Comparison of ENCODE assay signal across 8 mouse cellular contexts in the genomic region with DNA sequence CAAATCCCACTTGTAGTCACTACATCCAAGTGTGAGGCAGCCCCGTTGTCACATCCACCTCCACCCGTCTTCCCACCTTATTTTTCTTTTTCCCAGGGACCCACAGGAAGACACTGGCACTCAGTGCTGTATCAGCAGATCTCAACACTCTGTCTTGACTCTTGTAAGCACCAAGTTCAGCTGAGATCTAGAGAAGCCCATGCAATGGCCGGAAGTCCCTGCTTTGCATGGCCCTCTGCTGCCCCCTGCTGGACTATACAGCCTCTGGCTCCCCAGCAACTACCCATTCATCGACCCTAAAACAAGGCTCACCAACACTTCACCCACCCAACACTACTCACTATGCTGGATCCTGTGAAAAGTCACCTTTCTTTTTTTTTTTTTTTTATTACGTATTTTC. TPM values are rescaled to one million over a fixed set of nuclear protein-coding genes. Genes with fewer than 3 reads are reported as not detected.
A peak's percentile ranks its signal among the peaks of the same experiment; 100 is the strongest.
DNase-seq lines count a peak whose midpoint lies in the region; ATAC-seq and TF ChIP-seq lines count a peak whose summit lies in the region.

No protein-coding gene starts in this region.

- peaks cover 5% of the 10 kb centered on the region for H3K4me1 ChIP-seq in bone marrow, adult 2 months (ENCODE audit: control insufficient read depth, insufficient read depth, low read length)
- H3K4me1 ChIP-seq in heart, embryonic 12.5 days (replicated peaks): 0 out of 2 replicates have a peak, but pooled peaks cover 4% of the 10 kb centered on the region
- H3K4me1 ChIP-seq in kidney, postnatal 0 days (replicated peaks; ENCODE audit: insufficient read depth, low read length): no peaks in the 10 kb centered on the region
- H3K4me1 ChIP-seq in liver, embryonic 11.5 days (replicated peaks; ENCODE audit: control insufficient read depth, insufficient read depth, low read length): 0 out of 2 replicates have a peak, but pooled peaks cover 4% of the 10 kb centered on the region
- H3K4me1 ChIP-seq in stomach, embryonic 14.5 days (ENCODE audit: control insufficient read depth, insufficient read depth, low read length): no peaks in the 10 kb centered on the region

- no peak overlapping the region for H3K4me3 ChIP-seq in bone marrow, adult 2 months (replicated peaks; ENCODE audit: control insufficient read depth, low read depth, low read length)
- H3K4me3 ChIP-seq in heart, embryonic 12.5 days: no peak overlapping the region
- H3K4me3 ChIP-seq in kidney, postnatal 0 days (replicated peaks; ENCODE audit: low read depth, low read length): no peak overlapping the region
- H3K4me3 ChIP-seq in liver, embryonic 11.5 days (ENCODE audit: low read depth, low read length): no peak overlapping the region
- H3K4me3 ChIP-seq in stomach, embryonic 14.5 days (ENCODE audit: low read depth, low read length): no peak overlapping the region

- H3K9me3 ChIP-seq in heart, embryonic 12.5 days (replicated peaks): no peaks in the 10 kb centered on the region
- no peaks in the 10 kb centered on the region for H3K9me3 ChIP-seq in kidney, postnatal 0 days (replicated peaks; ENCODE audit: low read length)
- no peaks in the 10 kb centered on the region for H3K9me3 ChIP-seq in liver, embryonic 11.5 days (ENCODE audit: control insufficient read depth, low read length)
- H3K9me3 ChIP-seq in stomach, embryonic 14.5 days (ENCODE audit: control insufficient read depth, low read depth, low read length): no peaks in the 10 kb centered on the region

- H3K36me3 ChIP-seq in heart, embryonic 12.5 days: no peaks in the 10 kb centered on the region
- H3K36me3 ChIP-seq in kidney, postnatal 0 days (ENCODE audit: insufficient read depth, low read length): no peaks in the 10 kb centered on the region
- no peaks in the 10 kb centered on the region for H3K36me3 ChIP-seq in liver, embryonic 11.5 days (ENCODE audit: control insufficient read depth, insufficient read depth, low read length)
- H3K36me3 ChIP-seq in stomach, embryonic 14.5 days (ENCODE audit: control insufficient read depth, insufficient read depth, low read length): no peaks in the 10 kb centered on the region

- DNase-seq in A20 (ENCODE audit: low read depth, low spot score): peak; percentile 88
- DNase-seq in kidney, postnatal 0 days (ENCODE audit: low spot score): peak; percentile 96
- peak; percentile 85 for DNase-seq in liver, embryonic 11.5 days (ENCODE audit: low spot score)
- DNase-seq in natural killer cell, adult 2 months (ENCODE audit: low spot score in 2 of 2): peak; percentile 83 to 89

- ATAC-seq in erythroblast, adult 5-6 weeks (replicated peaks; ENCODE audit: low FRiP score, poor library complexity, severe bottlenecking): peak; percentile 90
- peak; percentile 74; the same call in 1 of the 2 replicates for ATAC-seq in heart, embryonic 12.5 days (ENCODE audit: insufficient number of reproducible peaks, low FRiP score)
- ATAC-seq in kidney, postnatal 0 days (replicated peaks; ENCODE audit: low FRiP score, low read depth): peak; percentile 79
- ATAC-seq in liver, embryonic 11.5 days (replicated peaks; ENCODE audit: low FRiP score): peak; percentile 78
- peak; percentile 81 for ATAC-seq in stomach, embryonic 14.5 days (ENCODE audit: insufficient number of reproducible peaks, insufficient read depth, low FRiP score, low read depth)

- no peak for TF ChIP-seq POLR2A in bone marrow, adult 2 months (IDR thresholded peaks at IDR 0.05; ENCODE audit: borderline replicate concordance, control insufficient read depth, low read depth, low read length)

- H3K4me2 ChIP-seq in heart, embryonic 12.5 days: no peak overlapping the region
- no peak overlapping the region for H3K4me2 ChIP-seq in kidney, postnatal 0 days (ENCODE audit: low read length)
- no peak overlapping the region for H3K4me2 ChIP-seq in liver, embryonic 11.5 days
- no peak overlapping the region for H3K4me2 ChIP-seq in stomach, embryonic 14.5 days (replicated peaks; ENCODE audit: low read depth, low read length)

- H3K27me3 ChIP-seq in heart, embryonic 12.5 days (replicated peaks): no peaks in the 10 kb centered on the region
- no peaks in the 10 kb centered on the region for H3K27me3 ChIP-seq in kidney, postnatal 0 days (ENCODE audit: insufficient read depth, low read length)
- no peaks in the 10 kb centered on the region for H3K27me3 ChIP-seq in liver, embryonic 11.5 days (replicated peaks; ENCODE audit: control insufficient read depth, insufficient read depth, low read length)
- H3K27me3 ChIP-seq in stomach, embryonic 14.5 days (ENCODE audit: control insufficient read depth, insufficient read depth, low read length): no peaks in the 10 kb centered on the region

- TF ChIP-seq CTCF in bone marrow, adult 2 months (IDR thresholded peaks at IDR 0.05; ENCODE audit: control insufficient read depth, insufficient read depth, low read length): peak; percentile 96
- TF ChIP-seq CTCF in kidney, postnatal 0 days (IDR thresholded peaks at IDR 0.05; ENCODE audit: low read depth): peak; percentile 95

- no peak overlapping the region for H3K9ac ChIP-seq in heart, embryonic 12.5 days
- no peak overlapping the region for H3K9ac ChIP-seq in kidney, postnatal 0 days (ENCODE audit: low read depth, low read length)
- no peak overlapping the region for H3K9ac ChIP-seq in liver, embryonic 11.5 days (ENCODE audit: low read depth, low read length)
- no peak overlapping the region for H3K9ac ChIP-seq in stomach, embryonic 14.5 days (replicated peaks; ENCODE audit: low read depth, low read length)

- 7% methylated on average over 5 of the region's 5 CpGs for WGBS in bone marrow, adult 2 months
- 11% methylated on average over 5 of the region's 5 CpGs for WGBS in heart, embryonic 12.5 days
- 21% methylated on average over 5 of the region's 5 CpGs for WGBS in kidney, postnatal 0 days
- 18% methylated on average over 5 of the region's 5 CpGs for WGBS in liver, embryonic 11.5 days
- 23% methylated on average over 5 of the region's 5 CpGs for WGBS in stomach, embryonic 14.5 days

- H3K27ac ChIP-seq in bone marrow, adult 2 months (ENCODE audit: control insufficient read depth, insufficient read depth, low read depth, low read length, poor library complexity): no peak overlapping the region
- no peak overlapping the region for H3K27ac ChIP-seq in heart, embryonic 12.5 days (ENCODE audit: poor library complexity, severe bottlenecking)
- H3K27ac ChIP-seq in kidney, postnatal 0 days: no peak overlapping the region
- no peak overlapping the region for H3K27ac ChIP-seq in liver, embryonic 11.5 days (ENCODE audit: low read depth, low read length)
- H3K27ac ChIP-seq in stomach, embryonic 14.5 days (ENCODE audit: low read length): no peak overlapping the region

RNA-seq across cellular contexts. Expression of a gene that starts 13.9 kb away (rescaled TPM):
- polyA plus RNA-seq in bone marrow, adult 2 months (2011; ENCODE audit: insufficient read depth, insufficient read length, low replicate concordance, missing spikeins): 12.1 and 21.2 TPM in 2 replicates
- total RNA-seq in erythroblast, adult 5-6 weeks (2015; ENCODE audit: low replicate concordance): 12.7 and 17.8 TPM in 2 replicates
- total RNA-seq in erythroblast, adult 5-6 weeks (2017; ENCODE audit: low replicate concordance): 18.9 and 33.3 TPM in 2 replicates
- polyA plus RNA-seq in heart, embryonic 12.5 days (2016; fragmentation: Nextera tagmentation; extraction: Ambion mirVana): 47.3 and 49.7 TPM in 2 replicates
- 50.5 and 54.9 TPM in 2 replicates for polyA plus RNA-seq in kidney, postnatal 0 days (2015; fragmentation: Nextera tagmentation; extraction: Ambion mirVana)
- 53.6 and 58.3 TPM in 2 replicates for polyA plus RNA-seq in liver, embryonic 11.5 days (2014; fragmentation: Nextera tagmentation; extraction: Ambion mirVana)
- polyA plus RNA-seq in stomach, embryonic 14.5 days (2014; fragmentation: Nextera tagmentation; extraction: Ambion mirVana): 60.2 and 63.3 TPM in 2 replicates

RNA-seq across cellular contexts. Expression of a gene that starts 32.6 kb away (rescaled TPM):
- polyA plus RNA-seq in bone marrow, adult 2 months (2011; ENCODE audit: insufficient read depth, insufficient read length, low replicate concordance, missing spikeins): 10.7 and 59.3 TPM in 2 replicates
- 1.0 and 1.7 TPM in 2 replicates for total RNA-seq in erythroblast, adult 5-6 weeks (2015; ENCODE audit: low replicate concordance)
- 0.14 and 1.1 TPM in 2 replicates for total RNA-seq in erythroblast, adult 5-6 weeks (2017; ENCODE audit: low replicate concordance)
- polyA plus RNA-seq in heart, embryonic 12.5 days (2016; fragmentation: Nextera tagmentation; extraction: Ambion mirVana): 5.7 and 8.0 TPM in 2 replicates
- polyA plus RNA-seq in kidney, postnatal 0 days (2015; fragmentation: Nextera tagmentation; extraction: Ambion mirVana): 9.3 and 9.5 TPM in 2 replicates
- 20.7 and 25.2 TPM in 2 replicates for polyA plus RNA-seq in liver, embryonic 11.5 days (2014; fragmentation: Nextera tagmentation; extraction: Ambion mirVana)
- 30.0 and 36.3 TPM in 2 replicates for polyA plus RNA-seq in stomach, embryonic 14.5 days (2014; fragmentation: Nextera tagmentation; extraction: Ambion mirVana)
